Mouse (Mus musculus) T-cell, adult 2 months (primary cell): ENCODE measurements around the gene Hs3st2.

ENCODE experiments used
- DNase-seq: peaks from one replicate; pipeline ENCODE4 v3.0.0; 2022; ENCODE audit warnings: low spot score

Gene Hs3st2

DNA sequence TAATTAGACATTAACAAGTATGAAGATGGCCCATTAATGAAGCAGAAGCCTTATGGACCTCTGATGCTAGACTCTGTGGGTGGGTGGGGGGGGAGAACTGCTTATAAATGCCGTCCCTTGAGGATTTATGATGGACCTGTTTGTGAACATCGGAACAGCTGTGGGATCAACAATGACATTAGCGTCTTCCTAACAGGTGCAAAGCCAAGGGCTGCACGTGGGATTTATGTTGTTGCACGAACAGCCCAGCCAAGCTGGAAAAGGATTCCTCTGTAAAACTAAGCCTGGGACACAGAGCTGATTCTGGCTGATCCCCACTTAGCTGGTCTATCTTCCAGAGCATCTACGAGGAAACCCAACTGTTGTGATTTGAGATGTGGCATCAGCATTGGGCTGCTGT, 69.0 kb downstream of the Hs3st2 start:
- DNase-seq: no peak

DNA sequence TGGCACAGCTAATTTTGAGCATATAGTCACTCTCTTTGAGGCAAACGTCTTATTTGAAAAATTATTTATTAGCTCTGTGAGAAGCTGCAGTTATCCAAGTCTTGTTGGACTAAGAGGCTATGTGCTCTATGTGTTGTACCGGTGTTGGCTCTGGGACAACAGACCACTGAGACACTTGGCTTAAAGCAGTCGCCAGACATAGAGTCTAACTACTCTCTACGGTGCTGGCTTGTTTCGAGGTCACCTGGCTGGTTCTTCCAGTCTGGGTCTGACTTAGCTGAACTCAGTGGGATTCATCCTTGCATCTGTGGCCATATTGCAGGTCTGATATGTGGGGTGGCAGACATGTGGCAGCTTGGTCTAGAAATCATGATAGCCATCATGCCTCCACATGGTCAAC, 72.8 kb downstream of the Hs3st2 start:
- no peak for DNase-seq

DNA sequence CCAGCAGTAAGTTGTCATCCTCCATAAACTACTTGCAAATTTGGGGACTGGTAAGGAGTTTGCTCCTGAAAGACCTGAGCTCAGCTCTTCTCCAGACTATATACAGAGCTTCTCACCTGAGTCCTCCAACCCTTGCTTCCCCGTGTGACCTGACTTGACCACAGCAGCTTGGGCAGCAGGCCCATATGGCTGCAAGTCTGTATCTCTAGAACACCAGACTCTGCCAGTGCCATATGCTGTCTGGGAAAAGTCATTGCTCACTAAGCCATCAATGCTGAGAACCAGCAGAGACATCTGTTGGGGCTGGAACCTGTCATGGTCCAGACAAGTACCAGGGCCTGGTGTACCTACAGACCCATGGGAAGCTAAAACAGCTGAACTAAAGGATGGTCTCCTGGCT, 73.5 kb downstream of the Hs3st2 start:
- DNase-seq: no peak

DNA sequence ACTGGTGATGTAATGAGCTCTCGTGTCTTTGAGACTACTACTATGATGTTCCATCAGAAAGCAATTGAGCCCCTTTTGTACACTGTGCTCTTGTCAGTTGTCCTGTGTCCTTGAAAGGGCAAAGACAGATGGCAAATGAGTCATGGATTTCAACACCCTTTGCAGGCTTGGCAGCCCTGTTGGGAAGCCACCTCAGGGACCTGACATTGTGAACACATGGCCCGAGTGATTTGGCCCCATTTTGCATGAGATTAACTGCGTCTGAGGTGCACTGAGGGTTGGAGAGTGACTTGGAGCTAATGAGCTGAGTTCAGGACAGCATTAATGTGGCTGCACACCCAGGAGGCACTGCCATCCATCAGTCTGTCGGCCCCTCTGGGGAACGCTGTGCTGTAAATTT, 74.7 kb downstream of the Hs3st2 start:
- DNase-seq: no peak

DNA sequence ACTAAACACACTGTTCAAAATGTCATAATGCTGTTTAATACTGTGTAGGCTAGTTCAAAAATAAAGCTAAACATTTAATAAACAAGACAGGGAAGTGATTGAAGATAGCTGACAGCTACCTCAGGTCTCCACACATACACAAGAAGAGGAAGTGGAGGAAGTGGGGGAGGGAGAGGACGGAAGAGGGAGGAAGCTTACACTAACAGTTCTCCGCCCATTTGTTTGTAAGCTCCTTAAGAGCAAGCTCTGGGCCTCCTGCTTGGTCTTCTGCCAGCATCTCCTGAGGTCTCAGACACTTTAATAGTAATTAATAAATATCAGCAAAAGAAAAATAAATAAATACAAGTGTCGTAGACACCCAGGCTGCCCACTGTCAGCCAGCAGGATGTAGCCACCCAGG, 77.8 kb downstream of the Hs3st2 start:
- no peak for DNase-seq

DNA sequence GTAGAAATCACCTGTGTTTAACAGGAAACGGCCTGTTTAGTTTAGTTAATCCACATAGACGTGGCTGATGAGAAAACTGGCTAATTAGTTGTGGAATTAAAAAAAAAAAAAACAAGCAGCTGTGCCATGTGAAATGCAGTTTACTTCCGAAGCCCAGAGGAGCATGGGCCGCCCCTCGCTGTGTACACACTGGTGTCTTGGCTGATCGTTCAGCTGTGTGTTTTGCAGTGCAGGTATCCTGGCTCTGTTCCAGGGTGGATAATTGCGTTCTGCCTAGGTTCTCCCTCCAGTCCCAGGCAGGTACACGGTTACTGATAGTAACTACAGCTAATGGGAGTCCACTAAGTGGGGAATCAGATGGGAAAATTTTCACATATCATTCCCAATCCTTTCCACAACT, 86.6 kb downstream of the Hs3st2 start:
- DNase-seq: no peak

DNA sequence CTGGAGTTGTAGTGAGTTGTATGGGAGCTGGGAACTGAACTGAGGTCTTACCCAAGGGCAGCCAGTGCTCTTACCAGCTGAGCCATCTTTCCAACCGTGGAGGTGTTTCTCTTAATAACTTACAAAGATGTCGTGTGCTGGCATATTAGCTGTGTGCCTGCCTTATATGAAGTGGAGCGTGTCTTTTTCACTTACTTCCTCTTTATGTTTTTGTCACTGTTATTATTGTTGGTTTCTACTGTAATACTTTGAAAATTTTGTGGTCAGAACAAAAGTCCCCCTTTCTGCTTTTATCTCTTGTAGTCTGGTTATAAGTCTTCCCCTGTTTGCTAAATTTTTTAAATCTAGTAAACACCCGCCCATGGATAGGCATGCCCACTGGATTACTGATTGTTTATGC, 88.4 kb downstream of the Hs3st2 start:
- DNase-seq: no peak

DNA sequence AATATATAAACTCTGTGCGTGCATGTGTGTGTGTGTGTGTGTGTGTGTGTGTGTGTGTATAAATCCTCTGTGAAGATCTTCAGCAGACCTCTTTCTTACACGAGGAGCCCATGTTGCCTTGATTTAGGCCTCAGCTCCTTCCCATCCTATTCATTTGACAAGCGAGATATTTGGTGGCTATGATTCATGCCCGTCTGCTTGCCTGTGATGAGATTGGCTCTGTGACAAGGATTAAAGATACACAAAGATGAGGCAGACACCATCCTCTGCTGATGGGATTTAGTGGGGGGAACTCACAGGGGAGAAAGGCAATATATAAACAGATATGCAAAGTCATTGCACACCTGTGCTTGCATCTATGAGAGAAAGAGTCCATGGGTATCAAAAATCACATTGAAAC, 92.9 kb downstream of the Hs3st2 start:
- DNase-seq: no peak

DNA sequence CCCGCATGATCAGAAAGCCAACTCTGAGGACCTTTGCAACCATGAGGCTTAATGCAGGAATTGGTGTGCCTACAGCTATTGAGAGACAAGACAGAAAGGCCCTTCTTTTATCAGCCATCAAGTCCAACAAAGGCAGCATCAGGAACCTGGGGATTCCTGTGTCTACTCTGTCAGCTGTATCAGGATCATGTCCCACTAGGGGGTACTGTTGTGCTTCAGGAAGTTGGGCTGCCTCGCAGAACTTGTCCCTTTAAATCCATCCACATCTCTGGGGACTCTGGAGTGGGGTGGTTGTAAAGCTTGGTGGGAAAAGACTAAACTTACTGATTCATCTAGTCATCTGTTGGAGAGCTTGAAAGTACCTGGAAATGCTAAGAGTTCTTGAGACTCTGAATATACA, 93.6 kb downstream of the Hs3st2 start:
- no peak for DNase-seq

DNA sequence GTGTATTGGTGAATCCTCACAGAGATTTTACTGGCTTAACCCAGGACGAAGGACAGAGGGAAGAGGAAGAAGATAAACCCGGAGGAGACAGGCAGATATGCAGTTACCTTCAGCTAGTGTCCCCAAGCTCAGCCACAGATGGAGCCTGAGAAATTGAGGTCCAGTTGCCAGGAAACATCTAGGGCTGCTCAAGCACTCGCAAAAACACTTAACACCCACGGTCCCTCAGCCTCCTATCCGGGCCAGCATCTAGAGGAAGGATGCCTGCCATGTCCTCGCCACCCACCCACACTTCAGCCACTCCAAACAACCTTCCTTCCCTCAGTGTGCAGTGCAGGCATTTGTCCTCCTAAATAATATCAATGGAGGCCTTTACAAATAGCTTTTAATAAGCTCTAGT, 95.6 kb downstream of the Hs3st2 start:
- DNase-seq: no peak

DNA sequence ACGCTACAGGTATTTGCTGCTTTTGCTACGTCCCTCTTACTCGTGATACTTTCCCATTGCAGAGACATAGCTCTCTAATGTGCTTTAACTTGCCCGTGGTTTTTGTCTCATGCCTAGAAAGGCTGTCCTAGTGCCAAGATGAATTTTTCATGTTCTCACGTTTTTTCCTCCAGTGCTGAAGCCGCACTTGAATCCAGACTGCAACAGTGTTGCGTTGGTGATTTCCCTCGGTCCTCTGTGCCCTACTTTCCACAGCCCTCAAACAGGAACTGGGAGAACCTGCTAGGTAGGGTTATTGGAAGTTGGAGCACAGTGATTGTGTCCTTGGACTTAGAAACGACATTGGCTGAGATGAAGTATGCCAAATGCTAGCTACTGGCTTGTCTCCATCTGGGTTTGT, 97.7 kb downstream of the Hs3st2 start:
- DNase-seq: no peak

DNA sequence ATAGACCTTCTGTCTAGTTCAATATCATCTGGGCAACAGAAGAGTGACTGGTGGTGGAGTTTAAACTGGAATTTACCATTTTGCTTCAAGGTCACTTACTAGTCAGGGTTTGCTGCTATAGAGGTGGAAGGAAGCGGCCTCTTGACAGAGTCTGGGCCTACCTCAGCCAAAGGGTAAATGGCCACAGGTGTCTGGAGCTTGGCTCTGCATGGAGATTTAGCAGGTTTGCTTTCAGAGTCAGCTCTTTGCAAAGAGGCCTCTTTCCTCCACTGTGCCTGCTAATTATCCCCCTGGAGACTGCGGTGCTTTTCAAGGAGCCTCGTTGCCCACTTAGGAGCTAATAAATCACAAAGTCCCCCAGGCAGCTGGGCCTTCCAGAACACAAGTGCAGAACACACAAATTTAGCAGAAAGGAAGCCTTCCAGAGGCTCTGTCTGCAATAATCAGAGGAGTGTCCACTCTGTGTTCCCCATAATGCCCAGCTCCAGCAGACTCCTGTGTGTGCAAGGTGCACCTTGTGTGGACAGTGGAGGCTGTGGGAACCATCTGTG, 99.9 kb downstream of the Hs3st2 start:
- no peak for DNase-seq

DNA sequence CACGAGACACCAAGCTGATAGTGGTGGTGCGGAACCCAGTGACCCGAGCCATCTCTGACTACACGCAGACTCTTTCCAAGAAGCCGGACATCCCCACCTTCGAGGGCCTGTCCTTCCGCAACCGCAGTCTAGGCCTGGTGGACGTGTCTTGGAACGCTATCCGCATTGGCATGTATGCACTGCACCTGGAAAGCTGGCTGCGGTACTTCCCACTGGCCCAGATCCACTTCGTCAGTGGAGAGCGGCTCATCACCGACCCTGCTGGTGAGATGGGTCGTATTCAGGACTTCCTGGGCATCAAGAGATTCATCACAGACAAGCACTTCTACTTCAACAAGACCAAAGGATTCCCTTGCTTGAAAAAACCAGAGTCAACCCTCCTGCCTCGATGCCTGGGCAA, 108.9 kb downstream of the Hs3st2 start:
- no peak for DNase-seq

DNA sequence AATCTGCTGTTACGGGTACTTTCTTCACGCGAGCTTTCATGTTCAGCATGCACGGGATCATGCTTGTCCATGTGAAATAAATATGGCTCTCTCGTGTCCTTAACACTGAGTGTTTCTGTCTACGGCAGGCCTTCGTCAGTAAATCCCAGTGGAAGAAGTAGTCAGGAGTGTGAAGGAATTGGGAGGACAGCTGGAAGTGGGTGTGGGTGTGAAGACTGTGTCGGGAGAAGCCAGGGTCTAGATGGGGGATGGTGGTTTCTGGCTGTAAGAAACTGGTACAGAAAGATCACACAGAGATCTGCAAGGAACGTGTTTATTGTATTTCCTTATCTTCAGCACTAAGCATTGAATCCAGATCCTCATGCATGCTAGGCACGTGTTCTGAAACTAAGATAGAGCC, 110.0 kb downstream of the Hs3st2 start:
- DNase-seq: no peak

DNA sequence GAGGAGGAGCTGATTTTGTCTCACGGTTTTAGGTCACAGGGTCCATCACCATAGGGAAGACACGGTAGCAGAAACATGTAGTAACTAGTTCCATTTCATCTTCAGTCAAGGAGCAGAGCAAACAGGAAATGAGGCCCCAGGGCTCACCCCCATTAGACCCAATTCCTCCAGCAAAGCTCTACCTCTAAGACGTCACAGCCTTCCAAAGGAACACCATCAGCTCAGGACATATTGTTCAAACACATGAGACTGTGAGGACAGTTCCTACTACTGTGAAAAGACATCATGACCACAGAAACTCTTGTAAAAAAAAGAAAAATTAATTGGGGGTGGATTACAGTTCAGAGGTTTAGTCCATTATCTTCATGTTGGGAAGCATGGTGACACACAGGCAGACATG, 125.1 kb downstream of the Hs3st2 start:
- DNase-seq: no peak

DNA sequence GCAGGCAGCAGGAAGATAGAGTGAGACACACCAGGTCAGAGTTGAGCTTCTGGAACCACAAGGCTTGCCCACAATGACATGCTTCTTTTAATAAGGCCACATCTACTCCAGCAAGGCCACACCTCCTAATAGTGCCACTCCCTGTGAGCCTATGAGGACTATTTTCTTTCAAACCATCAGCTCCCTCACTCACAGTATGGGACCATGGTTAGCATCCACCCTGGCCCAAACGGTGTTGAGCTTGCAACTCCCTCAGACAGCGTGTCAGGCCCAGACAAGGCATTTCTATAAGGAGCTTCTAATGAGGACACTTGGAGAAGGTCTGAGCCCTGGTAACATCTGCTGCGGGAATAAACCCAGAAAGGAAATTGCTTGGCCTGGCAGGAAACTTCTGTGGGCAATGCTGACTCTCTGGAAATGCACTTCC, 125.5 kb downstream of the Hs3st2 start:
- no peak for DNase-seq

DNA sequence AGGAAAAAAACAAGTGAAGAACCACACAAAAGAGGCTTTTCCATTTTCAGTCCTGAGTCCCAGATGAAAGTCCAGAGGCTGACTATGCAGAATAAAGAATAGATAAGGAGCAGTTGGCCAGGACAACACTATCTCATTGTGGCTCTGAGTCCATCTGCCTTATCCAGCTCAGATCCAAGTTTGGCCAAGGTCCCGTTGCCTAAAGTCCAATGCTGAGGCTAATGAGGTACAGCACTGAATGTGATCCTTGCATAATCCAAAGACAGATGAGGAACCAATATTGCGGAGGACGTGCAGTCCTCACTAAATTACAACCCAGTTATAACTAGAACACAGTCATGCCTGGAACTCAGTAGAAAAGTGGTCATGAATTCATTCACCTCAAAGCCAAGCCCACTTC, 130.5 kb downstream of the Hs3st2 start:
- no peak for DNase-seq

DNA sequence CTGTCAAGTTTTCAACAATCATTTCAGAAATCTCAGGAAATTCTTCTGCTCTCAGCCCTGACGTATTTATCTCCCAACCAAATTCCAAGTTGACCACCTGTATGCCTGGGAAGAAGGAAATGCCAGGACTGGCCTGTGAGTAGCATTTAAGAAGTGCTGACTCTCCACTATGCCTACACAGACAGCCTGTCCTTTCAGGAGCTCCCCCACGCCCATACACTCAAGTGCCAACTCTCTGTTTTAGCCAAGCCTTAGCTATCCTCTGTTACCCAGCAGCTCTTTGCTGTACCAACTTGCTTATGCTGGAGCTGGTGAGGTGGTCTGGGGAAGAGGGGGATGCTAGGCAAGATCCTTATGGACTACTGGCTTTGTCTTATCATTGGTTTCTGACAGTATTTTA, 137.4 kb downstream of the Hs3st2 start:
- no peak for DNase-seq

DNA sequence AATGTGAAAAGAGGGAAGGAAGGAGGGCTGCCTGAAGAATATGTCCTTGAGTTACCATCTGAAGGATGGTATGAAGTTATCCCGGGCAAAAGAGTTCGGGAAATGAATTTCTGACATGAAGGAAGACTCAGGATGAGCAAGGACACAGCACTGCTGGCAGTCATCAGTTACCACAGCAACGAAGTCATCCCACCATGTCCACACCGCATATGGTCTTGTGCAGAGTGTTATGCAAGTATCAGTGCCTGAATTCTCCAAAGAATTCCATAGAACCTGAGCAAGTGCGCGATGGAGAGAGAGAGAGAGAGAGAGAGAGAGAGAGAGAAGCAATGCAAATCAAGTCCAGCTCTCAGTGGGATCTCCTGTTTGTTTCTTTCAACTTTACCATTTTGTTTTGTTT, 142.0 kb downstream of the Hs3st2 start:
- no peak for DNase-seq

DNA sequence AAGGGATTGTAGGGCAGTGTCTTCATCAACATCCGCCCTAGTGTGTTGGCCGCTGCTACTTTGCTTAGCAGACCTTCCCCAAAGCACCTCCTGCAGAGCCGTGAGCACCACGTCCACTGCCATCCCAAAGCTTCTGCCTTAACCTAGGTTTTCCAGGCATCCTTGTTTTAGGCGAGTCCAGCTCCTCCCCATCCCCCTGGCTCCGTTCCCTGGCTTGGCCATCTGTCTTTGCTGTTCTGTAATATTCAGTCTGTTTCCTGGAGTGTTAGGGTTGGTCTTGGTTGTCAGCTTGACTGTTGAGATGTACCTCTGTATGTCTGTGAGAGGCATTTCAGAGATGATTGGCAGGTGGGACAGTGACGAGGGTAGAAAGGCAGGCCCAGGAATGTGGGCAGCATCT, 142.7 kb downstream of the Hs3st2 start:
- DNase-seq: no peak

DNA sequence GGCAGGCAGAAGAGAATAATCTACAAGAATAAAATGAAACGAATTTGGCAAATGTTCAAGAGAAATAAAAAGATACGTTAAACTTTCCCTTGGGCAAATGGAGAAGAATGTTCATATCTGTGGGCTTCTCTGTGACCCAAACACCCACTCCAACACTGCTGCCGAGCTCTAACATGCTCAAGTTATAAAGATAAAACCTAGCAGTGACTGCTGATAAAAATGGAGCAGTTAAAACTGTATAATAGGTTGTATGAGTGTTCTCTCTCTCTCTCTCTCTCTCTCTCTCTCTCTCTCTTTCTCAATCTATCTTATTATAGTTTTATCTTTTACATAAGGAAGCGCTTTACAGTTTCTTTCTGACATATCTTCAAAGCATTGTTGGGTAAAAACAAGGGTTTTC, 144.3 kb downstream of the Hs3st2 start:
- DNase-seq: no peak

DNA sequence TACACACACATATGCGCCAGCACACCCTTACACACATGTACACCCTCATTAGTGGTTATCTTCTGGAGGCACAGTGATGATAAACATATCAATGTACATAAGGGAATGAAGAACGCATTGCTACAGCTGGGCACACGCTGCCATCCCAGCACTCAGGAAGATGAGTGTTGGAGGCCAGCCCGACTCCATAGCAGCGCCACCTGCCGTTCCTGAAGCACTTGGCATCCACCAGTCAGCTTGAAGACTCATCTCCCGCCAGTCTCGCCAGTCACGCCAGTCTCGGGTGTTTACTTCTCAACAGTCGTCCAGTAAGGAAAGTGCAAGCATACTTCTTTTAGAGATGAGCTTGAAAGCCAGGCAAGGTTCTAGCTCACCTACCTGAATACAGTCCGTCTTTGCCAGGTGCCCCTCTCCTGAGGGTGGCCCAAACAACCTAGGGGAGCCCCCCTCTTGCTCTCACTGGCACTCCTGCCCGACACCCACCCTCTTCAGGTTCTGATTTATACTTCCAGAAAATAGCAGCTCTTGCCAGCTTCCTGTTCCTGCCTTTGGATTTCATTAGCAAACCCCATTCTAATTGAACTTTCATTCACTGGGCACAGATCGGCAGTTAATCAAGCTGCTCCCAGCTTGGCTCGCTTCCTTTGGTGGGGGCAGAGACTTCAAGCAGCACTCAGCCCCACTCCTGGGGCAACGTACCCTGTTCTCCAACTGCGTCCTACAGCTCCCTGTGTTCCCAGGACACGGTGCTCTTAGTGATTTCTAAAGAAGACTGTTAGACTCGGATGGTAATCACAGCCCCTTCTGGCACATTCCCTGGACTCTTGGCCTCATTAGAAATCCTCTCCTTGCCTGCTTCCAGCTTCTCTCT, 148.0 kb downstream of the Hs3st2 start:
- DNase-seq: no peak

DNA sequence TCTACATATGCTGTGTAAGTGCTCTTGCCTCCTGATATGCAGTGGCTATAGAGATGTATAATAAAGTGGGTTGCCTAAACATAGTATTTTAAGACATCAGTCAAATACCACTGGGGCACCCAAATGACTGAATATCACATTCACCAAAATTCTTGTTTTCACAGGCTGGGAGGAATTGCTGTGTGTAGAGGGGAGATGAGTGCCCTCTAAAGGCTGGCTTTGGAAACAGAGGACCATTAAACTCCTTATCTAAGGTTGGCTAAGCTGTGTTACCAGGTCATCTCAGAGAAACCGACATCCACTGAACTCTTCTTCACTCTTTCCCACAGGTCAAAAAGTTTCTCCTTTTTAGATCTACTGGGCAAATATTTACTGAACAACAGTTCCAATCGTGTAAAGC, 150.8 kb downstream of the Hs3st2 start:
- no peak for DNase-seq
